Mouse (Mus musculus) stomach, embryonic 14.5 days (tissue): ENCODE data around the gene Iqcn. TPM values are rescaled to one million over a fixed set of nuclear protein-coding genes. Genes with fewer than 3 reads are reported as not detected.
A peak's percentile ranks its signal among the peaks of the same experiment; 100 is the strongest.

Experiments used
- ATAC-seq: fragments of 200-750 bp; cut with Nextera tagmentation; 2 replicates; pipeline ENCODE4 v1.8.0; 2017; ENCODE audit warnings: low read depth, moderate TSS enrichment; ENCODE audit not compliant: insufficient number of reproducible peaks, insufficient read depth, low FRiP score
- H3K27ac ChIP-seq: fragments of 300-500 bp; sonication (generic); 2 replicates; pipeline ENCODE4 v1.5.1; 2014; ENCODE audit warnings: mild to moderate bottlenecking, low read length, moderate library complexity, mixed read lengths
- H3K27me3 ChIP-seq: fragments of 300-500 bp; sonication (generic); 2 replicates; pipeline ENCODE4 v1.6.1; 2014; ENCODE audit warnings: low read length, control low read depth, mixed read lengths; ENCODE audit not compliant: control insufficient read depth, insufficient read depth
- H3K36me3 ChIP-seq: fragments of 300-500 bp; sonication (generic); 2 replicates; pipeline ENCODE4 v1.6.1; 2014; ENCODE audit warnings: mild to moderate bottlenecking, control low read depth, low read length, moderate library complexity, mixed read lengths; ENCODE audit not compliant: control insufficient read depth, insufficient read depth
- H3K4me1 ChIP-seq: fragments of 300-500 bp; sonication (generic); 2 replicates; pipeline ENCODE4 v1.6.1; 2014; ENCODE audit warnings: low read length, control low read depth, mixed read lengths; ENCODE audit not compliant: control insufficient read depth, insufficient read depth
- H3K4me2 ChIP-seq: fragments of 300-500 bp; sonication (generic); replicated peaks from 2 replicates; pipeline ENCODE4 v1.6.1; 2014; ENCODE audit warnings: low read depth, low read length, control low read depth
- H3K4me3 ChIP-seq: fragments of 300-500 bp; sonication (generic); 2 replicates; pipeline ENCODE4 v1.5.1; 2014; ENCODE audit warnings: low read depth, low read length, control low read depth
- H3K9ac ChIP-seq: fragments of 300-500 bp; sonication (generic); replicated peaks from 2 replicates; pipeline ENCODE4 v1.6.1; 2014; ENCODE audit warnings: low read depth, mild to moderate bottlenecking, control low read depth, low read length, moderate library complexity, mixed read lengths
- H3K9me3 ChIP-seq: fragments of 300-500 bp; sonication (generic); 2 replicates; pipeline ENCODE4 v1.6.1; 2016; ENCODE audit warnings: low read depth, low read length, control low read depth; ENCODE audit not compliant: control insufficient read depth
- WGBS: fragments of 180-500 bp; shearing (Covaris S2); extraction: QIAGEN DNeasy Blood & Tissue Kit; methylation state at CpG from one replicate; pipeline ENCODE4 v1.1.7; 2014; 5-methylcytosine and 5-hydroxymethylcytosine counted together
- polyA plus RNA-seq: library from polyadenylated mRNA; unstranded; fragments of >200 nt; fragmentation: Nextera tagmentation; extraction: Ambion mirVana; gene quantifications from 2 replicates; pipeline ENCODE4 v1.2.1, GENCODE M21; 2014

Gene Iqcn
- polyA plus RNA-seq, 1 experiment from 2014 or later: 0.06 TPM

GRCm38 (mm10) chr8:70748246-70749096, 45.2 kb downstream of the Iqcn start:
- WGBS: 83% methylated on average over 23 of the region's 23 CpGs
- Histone ChIP-seq H3K27ac (no peak overlapping the region), H3K9ac (no peak overlapping the region), H3K36me3 (no peaks in the 10 kb centered on the region), H3K27me3 (peaks cover 15% of the 10 kb centered on the region), H3K4me3 (no peak overlapping the region), H3K4me2 (no peak overlapping the region), H3K9me3 (no peaks in the 10 kb centered on the region), H3K4me1 (peaks cover 15% of the 10 kb centered on the region)
- ATAC-seq: no peak

- Histone ChIP-seq H3K36me3 (no peaks in the 10 kb centered on the region), H3K27me3 (peaks cover 8% of the 10 kb centered on the region; the same call in 1 of the 2 replicates), H3K27ac (no peak overlapping the region), H3K4me1 (peaks cover 9% of the 10 kb centered on the region), H3K4me3 (no peak overlapping the region), H3K9me3 (no peaks in the 10 kb centered on the region), H3K9ac (no peak overlapping the region), H3K4me2 (no peak overlapping the region)
- WGBS: 78% methylated on average over 19 of the region's 19 CpGs
- no peak for ATAC-seq
These were observed 45.9 kb downstream of the Iqcn start for GRCm38 (mm10) chr8:70749097-70749674.

- Histone ChIP-seq H3K4me2 (no peak overlapping the region), H3K9me3 (no peaks in the 10 kb centered on the region), H3K36me3 (no peaks in the 10 kb centered on the region), H3K4me1 (peaks cover 9% of the 10 kb centered on the region), H3K9ac (no peak overlapping the region), H3K27me3 (peaks cover 7% of the 10 kb centered on the region; the same call in 1 of the 2 replicates), H3K27ac (no peak overlapping the region), H3K4me3 (no peak overlapping the region)
- WGBS: 88% methylated on average over 13 of the region's 13 CpGs
- no peak for ATAC-seq
These were observed 46.9 kb downstream of the Iqcn start for GRCm38 (mm10) chr8:70750128-70750680.

- peaks cover 7% of the 10 kb centered on the region; the same call in 1 of the 2 replicates for H3K36me3 ChIP-seq
- WGBS: 27% methylated on average over 11 of the region's 11 CpGs
- peaks cover 16% of the 10 kb centered on the region for H3K4me1 ChIP-seq
- H3K4me3 ChIP-seq: no peak overlapping the region
- no peaks in the 10 kb centered on the region for H3K9me3 ChIP-seq
- 0 out of 2 replicates have a peak, but pooled peaks cover 2% of the 10 kb centered on the region for H3K27me3 ChIP-seq
- H3K9ac ChIP-seq: no peak overlapping the region
- ATAC-seq: no peak
- H3K4me2 ChIP-seq: no peak overlapping the region
- peak overlapping the region; percentile 78; the same call in 1 of the 2 replicates for H3K27ac ChIP-seq
These were observed 48.9 kb downstream of the Iqcn start for GRCm38 (mm10) chr8:70752000-70752764.

- ATAC-seq: no peak
- Histone ChIP-seq H3K9ac (no peak overlapping the region), H3K27me3 (no peaks in the 10 kb centered on the region), H3K4me3 (no peak overlapping the region), H3K4me1 (peaks cover 16% of the 10 kb centered on the region), H3K36me3 (peaks cover 16% of the 10 kb centered on the region; the same call in 1 of the 2 replicates), H3K27ac (peak overlapping the region; percentile 78), H3K4me2 (peak overlapping the region; percentile 32), H3K9me3 (no peaks in the 10 kb centered on the region)
- 19% methylated on average over 21 of the region's 21 CpGs for WGBS
These were observed 49.9 kb downstream of the Iqcn start for GRCm38 (mm10) chr8:70753151-70753550.

- Histone ChIP-seq H3K36me3 (peaks cover 21% of the 10 kb centered on the region), H3K4me2 (peak within 1 kb of the TSS; percentile 94), H3K4me1 (peaks cover 19% of the 10 kb centered on the region), H3K4me3 (peak within 1 kb of the TSS; percentile 77), H3K27ac (peak within 1 kb of the TSS; percentile 78), H3K27me3 (no peaks in the 10 kb centered on the region), H3K9me3 (no peaks in the 10 kb centered on the region), H3K9ac (peak within 1 kb of the TSS; percentile 69)
- peak; percentile 98 for ATAC-seq
- 8% methylated on average over 37 of the region's 37 CpGs for WGBS
These were observed 51.0 kb downstream of the Iqcn start, which contains the start of gene Rab3a for GRCm38 (mm10) chr8:70754043-70754870. Gene Rab3a (plus strand): TSS chr8:70754679.

GRCm38 (mm10) chr8:70754871-70755660, 51.8 kb downstream of the Iqcn start:
- Histone ChIP-seq H3K9me3 (no peaks in the 10 kb centered on the region), H3K4me2 (peak overlapping the region; percentile 94), H3K9ac (peak overlapping the region; percentile 69), H3K4me1 (peaks cover 27% of the 10 kb centered on the region), H3K4me3 (peak overlapping the region; percentile 77), H3K27me3 (no peaks in the 10 kb centered on the region), H3K27ac (peak overlapping the region; percentile 41; the same call in 1 of the 2 replicates), H3K36me3 (peaks cover 21% of the 10 kb centered on the region)
- ATAC-seq: peak; percentile 5; the same call in 1 of the 2 replicates
- WGBS: 11% methylated on average over 50 of the region's 50 CpGs
